Mouse (Mus musculus) embryonic facial prominence, embryonic 15.5 days (tissue): ENCODE data around the gene Synpo2. TPM values are rescaled to one million over a fixed set of nuclear protein-coding genes. Genes with fewer than 3 reads are reported as not detected.

ENCODE experiments used
- ATAC-seq: fragments of 200-750 bp; cut with Nextera tagmentation; 2 replicates; pipeline ENCODE4 v1.8.0; 2017; ENCODE audit warnings: low read depth, moderate TSS enrichment; ENCODE audit not compliant: insufficient number of reproducible peaks, low FRiP score, low TSS enrichment
- H3K27ac ChIP-seq: fragments of 300-500 bp; sonication (generic); replicated peaks from 2 replicates; pipeline ENCODE4 v1.5.1; 2015; ENCODE audit warnings: mild to moderate bottlenecking, inconsistent platforms
- H3K27me3 ChIP-seq: fragments of 300-500 bp; sonication (generic); 2 replicates; pipeline ENCODE4 v1.6.1; 2015; ENCODE audit warnings: inconsistent platforms
- H3K36me3 ChIP-seq: fragments of 300-500 bp; sonication (generic); 2 replicates; pipeline ENCODE4 v1.6.1; 2015; ENCODE audit warnings: mild to moderate bottlenecking, inconsistent platforms
- H3K4me1 ChIP-seq: fragments of 300-500 bp; sonication (generic); 2 replicates; pipeline ENCODE4 v1.6.1; 2015; ENCODE audit warnings: inconsistent platforms
- H3K4me2 ChIP-seq: fragments of 300-500 bp; sonication (generic); replicated peaks from 2 replicates; pipeline ENCODE4 v1.6.1; 2015; ENCODE audit warnings: mild to moderate bottlenecking, inconsistent platforms
- H3K4me3 ChIP-seq: fragments of 300-500 bp; sonication (generic); replicated peaks from 2 replicates; pipeline ENCODE4 v1.5.1; 2015; ENCODE audit warnings: mild to moderate bottlenecking, inconsistent platforms
- H3K9ac ChIP-seq: fragments of 300-500 bp; sonication (generic); 2 replicates; pipeline ENCODE4 v1.6.1; 2015; ENCODE audit warnings: inconsistent platforms
- H3K9me3 ChIP-seq: fragments of 300-500 bp; sonication (generic); replicated peaks from 2 replicates; pipeline ENCODE4 v1.6.1; 2016; ENCODE audit warnings: inconsistent platforms
- WGBS: fragments of 180-500 bp; shearing (Covaris S2); methylation state at CpG from one replicate; pipeline ENCODE4 v1.1.7; 2015; 5-methylcytosine and 5-hydroxymethylcytosine counted together
- polyA plus RNA-seq: library from polyadenylated mRNA; unstranded; fragments of >200 nt; fragmentation: Nextera tagmentation; extraction: Ambion mirVana; gene quantifications from 2 replicates; pipeline ENCODE4 v1.2.1, GENCODE M21; 2015

Gene Synpo2
- polyA plus RNA-seq, 1 experiment from 2014 or later, result 6.9 TPM

DNA sequence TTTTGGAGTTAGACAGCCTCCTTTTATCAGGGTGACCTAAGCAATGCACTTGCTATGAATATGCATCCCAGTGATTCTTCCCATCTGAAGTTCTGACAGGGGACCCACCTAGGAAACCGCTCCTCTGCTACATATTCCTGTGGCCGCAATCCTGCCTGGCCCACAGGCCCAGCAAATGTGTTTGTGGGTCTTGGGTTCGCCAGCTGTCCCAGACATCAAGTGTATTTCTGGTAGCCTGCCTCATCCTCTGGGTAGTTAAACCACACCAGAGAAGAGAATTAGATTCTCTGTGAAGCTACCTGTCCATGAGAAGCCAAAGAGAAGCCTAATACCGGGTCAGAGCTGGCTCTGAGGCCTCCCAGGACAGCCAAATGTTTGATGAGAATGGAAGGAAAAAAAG, 90.0 kb downstream of the Synpo2 start:
- no peaks in the 10 kb centered on the region for H3K27me3 ChIP-seq
- H3K36me3 ChIP-seq, result no peaks in the 10 kb centered on the region
- H3K27ac ChIP-seq, result no peak overlapping the region
- H3K4me3 ChIP-seq, result no peak overlapping the region
- no peaks in the 10 kb centered on the region for H3K9me3 ChIP-seq
- WGBS, result 85% methylated on average over 4 of the region's 4 CpGs
- H3K4me1 ChIP-seq, result no peaks in the 10 kb centered on the region
- no peak overlapping the region for H3K9ac ChIP-seq
- no peak for ATAC-seq
- no peak overlapping the region for H3K4me2 ChIP-seq

DNA sequence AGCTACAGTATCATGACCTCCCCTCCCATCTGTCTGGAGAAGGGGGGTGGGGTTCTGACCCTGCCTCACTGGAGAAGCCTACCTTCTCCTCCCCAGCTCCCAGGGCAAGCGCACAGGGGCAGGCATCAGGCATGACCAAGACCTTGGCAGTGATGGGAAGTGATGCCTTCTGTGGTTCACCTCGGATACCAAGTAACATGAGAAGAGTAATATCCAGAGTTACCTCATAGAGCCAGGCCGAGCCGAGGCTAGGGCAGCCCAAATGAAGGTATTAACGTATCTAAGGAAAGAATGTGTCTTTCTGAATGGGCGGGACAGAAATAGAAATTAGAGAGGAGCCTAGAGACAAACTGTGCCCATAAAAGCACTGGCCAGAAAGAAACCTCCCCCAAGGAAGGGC, 92.5 kb downstream of the Synpo2 start:
- 0 out of 2 replicates have a peak, but pooled peaks cover 3% of the 10 kb centered on the region for H3K4me1 ChIP-seq
- H3K9ac ChIP-seq, result no peak overlapping the region
- H3K4me3 ChIP-seq, result no peak overlapping the region
- H3K27me3 ChIP-seq, result no peaks in the 10 kb centered on the region
- no peaks in the 10 kb centered on the region for H3K9me3 ChIP-seq
- ATAC-seq, result no peak
- H3K4me2 ChIP-seq, result no peak overlapping the region
- H3K36me3 ChIP-seq, result no peaks in the 10 kb centered on the region
- no peak overlapping the region for H3K27ac ChIP-seq
- 65% methylated on average over 6 of the region's 6 CpGs for WGBS

- Histone ChIP-seq H3K36me3 (no peaks in the 10 kb centered on the region), H3K4me2 (no peak overlapping the region), H3K27ac (no peak overlapping the region), H3K4me3 (no peak overlapping the region), H3K9me3 (no peaks in the 10 kb centered on the region), H3K4me1 (0 out of 2 replicates have a peak, but pooled peaks cover 3% of the 10 kb centered on the region), H3K9ac (no peak overlapping the region), H3K27me3 (no peaks in the 10 kb centered on the region)
- no peak for ATAC-seq
- 79% methylated on average over 3 of the region's 3 CpGs for WGBS
Observed at GRCm38 (mm10) chr3:123142298-123142697, 93.7 kb downstream of the Synpo2 start.

- ATAC-seq, result no peak
- no peaks in the 10 kb centered on the region for H3K36me3 ChIP-seq
- 84% methylated on average over 6 of the region's 6 CpGs for WGBS
- H3K4me1 ChIP-seq, result 0 out of 2 replicates have a peak, but pooled peaks cover 3% of the 10 kb centered on the region
- no peak overlapping the region for H3K27ac ChIP-seq
- no peaks in the 10 kb centered on the region for H3K27me3 ChIP-seq
- no peak overlapping the region for H3K9ac ChIP-seq
- H3K4me2 ChIP-seq, result no peak overlapping the region
- no peaks in the 10 kb centered on the region for H3K9me3 ChIP-seq
- no peak overlapping the region for H3K4me3 ChIP-seq
Observed at GRCm38 (mm10) chr3:123141069-123141468, 94.9 kb downstream of the Synpo2 start.

GRCm38 (mm10) chr3:123140134-123140533, 95.8 kb downstream of the Synpo2 start:
- Histone ChIP-seq H3K36me3 (no peaks in the 10 kb centered on the region), H3K4me1 (0 out of 2 replicates have a peak, but pooled peaks cover 3% of the 10 kb centered on the region), H3K27ac (no peak overlapping the region), H3K4me2 (no peak overlapping the region), H3K27me3 (no peaks in the 10 kb centered on the region), H3K4me3 (no peak overlapping the region), H3K9ac (no peak overlapping the region), H3K9me3 (no peaks in the 10 kb centered on the region)
- 89% methylated on average over 3 of the region's 3 CpGs for WGBS
- ATAC-seq, result no peak; the same call in 1 of the 2 replicates

- Histone ChIP-seq H3K27ac (no peak overlapping the region), H3K27me3 (no peaks in the 10 kb centered on the region), H3K4me3 (no peak overlapping the region), H3K9ac (no peak overlapping the region), H3K4me1 (0 out of 2 replicates have a peak, but pooled peaks cover 3% of the 10 kb centered on the region), H3K36me3 (no peaks in the 10 kb centered on the region), H3K4me2 (no peak overlapping the region), H3K9me3 (no peaks in the 10 kb centered on the region)
- 68% methylated on average over 5 of the region's 5 CpGs for WGBS
- no peak for ATAC-seq
Observed at GRCm38 (mm10) chr3:123139619-123140018, 96.3 kb downstream of the Synpo2 start.

- Histone ChIP-seq H3K27me3 (no peaks in the 10 kb centered on the region), H3K4me1 (0 out of 2 replicates have a peak, but pooled peaks cover 3% of the 10 kb centered on the region), H3K36me3 (no peaks in the 10 kb centered on the region), H3K27ac (peak overlapping the region; percentile 18; the same call in 1 of the 2 replicates), H3K9me3 (no peaks in the 10 kb centered on the region), H3K9ac (no peak overlapping the region), H3K4me3 (no peak overlapping the region), H3K4me2 (no peak overlapping the region)
- ATAC-seq, result no peak
- 38% methylated on average over 6 of the region's 6 CpGs for WGBS
Observed at GRCm38 (mm10) chr3:123138274-123139003, 97.5 kb downstream of the Synpo2 start.

GRCm38 (mm10) chr3:123132101-123132500, 103.8 kb downstream of the Synpo2 start:
- H3K27ac ChIP-seq, result no peak overlapping the region
- WGBS, result 59% methylated on average over 2 of the region's 2 CpGs
- ATAC-seq, result no peak
- no peaks in the 10 kb centered on the region for H3K9me3 ChIP-seq
- H3K4me3 ChIP-seq, result no peak overlapping the region
- H3K27me3 ChIP-seq, result no peaks in the 10 kb centered on the region
- no peak overlapping the region for H3K9ac ChIP-seq
- H3K4me1 ChIP-seq, result no peaks in the 10 kb centered on the region
- H3K4me2 ChIP-seq, result no peak overlapping the region
- H3K36me3 ChIP-seq, result no peaks in the 10 kb centered on the region

DNA sequence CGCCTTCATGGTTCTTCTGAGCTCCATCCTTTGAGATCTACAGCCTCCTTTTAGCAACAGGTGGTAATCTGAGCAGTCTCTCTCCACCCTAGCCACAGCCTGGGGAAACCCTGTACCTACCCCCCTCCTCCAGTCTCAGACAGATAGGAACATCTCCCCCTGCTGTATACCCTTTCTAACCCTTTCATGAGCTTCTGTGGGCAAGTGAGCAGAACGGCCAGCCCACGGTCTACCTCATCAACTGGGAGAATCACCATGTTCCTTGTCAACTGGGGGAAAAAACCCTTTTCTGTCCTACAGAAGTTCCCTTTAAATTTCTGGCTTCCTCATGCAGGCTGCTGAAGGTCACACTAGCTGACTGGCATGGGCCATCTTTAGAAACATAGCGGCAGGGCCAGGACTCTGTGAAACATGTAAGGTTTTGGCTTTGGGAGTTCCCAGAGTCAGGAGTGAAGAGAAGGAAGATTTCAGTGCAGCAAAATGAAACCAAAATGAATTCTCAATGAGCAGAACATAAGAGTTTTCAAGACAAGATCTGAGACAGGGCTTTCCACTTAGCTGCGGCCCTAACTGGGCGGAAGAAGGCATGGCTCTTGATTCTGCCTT, 104.7 kb downstream of the Synpo2 start:
- Histone ChIP-seq H3K36me3 (no peaks in the 10 kb centered on the region), H3K27ac (no peak overlapping the region), H3K9me3 (no peaks in the 10 kb centered on the region), H3K4me1 (no peaks in the 10 kb centered on the region), H3K9ac (no peak overlapping the region), H3K27me3 (no peaks in the 10 kb centered on the region), H3K4me2 (no peak overlapping the region), H3K4me3 (no peak overlapping the region)
- no peak for ATAC-seq
- 89% methylated on average over 6 of the region's 6 CpGs for WGBS

DNA sequence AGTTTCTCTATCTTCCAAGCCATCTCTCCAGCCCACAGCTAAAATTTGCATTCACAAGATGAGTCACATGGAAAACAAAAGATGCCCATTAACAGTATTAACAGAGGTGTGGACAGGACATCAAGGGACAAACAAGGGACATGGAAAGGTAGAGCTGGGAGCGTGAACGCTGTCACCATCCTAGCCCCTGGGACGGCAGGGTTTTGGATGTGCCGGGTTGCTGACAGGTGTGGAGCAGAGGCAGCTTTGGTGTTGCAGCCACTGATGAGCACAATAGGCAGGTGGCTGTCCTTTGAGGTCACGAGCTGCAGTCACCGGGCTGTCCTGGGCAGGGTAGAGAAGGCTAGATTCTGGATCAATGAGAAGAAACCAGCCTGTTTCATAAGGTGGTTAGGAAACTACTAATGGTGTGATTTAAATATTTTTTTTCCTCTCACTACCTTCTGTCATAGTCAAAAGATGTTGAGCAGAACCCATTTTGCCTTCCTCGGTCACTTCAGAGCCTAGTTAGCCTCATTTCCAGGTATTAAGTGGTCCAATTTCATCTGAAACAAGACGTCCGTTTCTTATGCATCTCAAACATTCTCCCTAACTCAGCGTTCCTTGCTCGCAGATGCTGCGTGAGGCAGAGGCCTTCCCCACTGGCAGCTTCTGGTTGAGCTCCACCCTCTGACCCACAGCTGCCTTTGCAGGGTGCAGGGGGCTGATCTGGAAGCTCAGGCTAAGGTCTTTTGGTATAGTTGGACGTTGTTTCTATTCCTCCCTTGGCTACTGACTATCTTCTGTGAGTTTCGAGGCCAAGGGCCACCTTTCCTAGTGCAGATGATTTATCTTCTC, 105.4 kb downstream of the Synpo2 start:
- H3K4me2 ChIP-seq, result no peak overlapping the region
- WGBS, result 81% methylated on average over 14 of the region's 14 CpGs
- no peaks in the 10 kb centered on the region for H3K36me3 ChIP-seq
- H3K4me1 ChIP-seq, result no peaks in the 10 kb centered on the region
- H3K27me3 ChIP-seq, result no peaks in the 10 kb centered on the region
- no peak overlapping the region for H3K4me3 ChIP-seq
- ATAC-seq, result no peak
- H3K9me3 ChIP-seq, result no peaks in the 10 kb centered on the region
- H3K9ac ChIP-seq, result no peak overlapping the region
- no peak overlapping the region for H3K27ac ChIP-seq

- 67% methylated on average over 8 of the region's 8 CpGs for WGBS
- Histone ChIP-seq H3K4me2 (no peak overlapping the region), H3K36me3 (no peaks in the 10 kb centered on the region), H3K4me3 (no peak overlapping the region), H3K9me3 (no peaks in the 10 kb centered on the region), H3K27ac (no peak overlapping the region), H3K27me3 (no peaks in the 10 kb centered on the region), H3K4me1 (no peaks in the 10 kb centered on the region), H3K9ac (no peak overlapping the region)
- ATAC-seq, result 0 out of 2 replicates have a peak, but pooled peaks have one; percentile 15
Observed at GRCm38 (mm10) chr3:123128781-123129180, 107.2 kb downstream of the Synpo2 start.
